Mouse (Mus musculus): Measurements from ENCODE around the gene Nek10. TPM values are rescaled to one million over a fixed set of nuclear protein-coding genes. Genes with fewer than 3 reads are reported as not detected.
"Not testable (repeated sequence)": the region's sequence is repeated elsewhere in the genome, so short reads cannot be mapped to it uniquely, and the experiment has no call there.

Nek10 gene
- 0.08 and 0.14 TPM in 2 replicates for polyA plus RNA-seq (2015; fragmentation: Nextera tagmentation; extraction: Ambion mirVana)

GRCm38 (mm10) chr14:14803115-14803514, at the start of gene Nek10:
Gene Nek10, plus strand, starts transcription at chr14:14803415.
- 69% methylated on average over 2 of the region's 2 CpGs for WGBS
- Histone ChIP-seq H3K4me3 (peak within 1 kb of the TSS; percentile 19; the same call in 1 of the 2 replicates), H3K4me2 (peak within 1 kb of the TSS; percentile 38)
- not testable (repeated sequence) for H3K9me3 ChIP-seq; H3K27me3 ChIP-seq (replicated peaks); H3K4me1 ChIP-seq; H3K36me3 ChIP-seq (replicated peaks); H3K27ac ChIP-seq; H3K9ac ChIP-seq
- ATAC-seq (replicated peaks): 0 out of 2 replicates have a peak, but pooled peaks have one; percentile 1

GRCm38 (mm10) chr14:14781169-14781568, 22.0 kb upstream of the Nek10 start:
- Histone ChIP-seq H3K27ac (no peak overlapping the region), H3K9me3 (no peaks in the 10 kb centered on the region), H3K4me2 (no peak overlapping the region), H3K4me1 (no peaks in the 10 kb centered on the region), H3K9ac (no peak overlapping the region), H3K36me3 (replicated peaks) (peaks cover 20% of the 10 kb centered on the region), H3K27me3 (replicated peaks) (no peaks in the 10 kb centered on the region), H3K4me3 (no peak overlapping the region)
- WGBS: 97% methylated on average over 2 of the region's 2 CpGs
- ATAC-seq (replicated peaks): no peak

GRCm38 (mm10) chr14:14784223-14784622, 19.0 kb upstream of the Nek10 start:
- H3K9me3 ChIP-seq: no peaks in the 10 kb centered on the region
- no peak for ATAC-seq (replicated peaks)
- 89% methylated on average over 1 of the region's 1 CpGs for WGBS
- no peak overlapping the region for H3K27ac ChIP-seq
- H3K4me1 ChIP-seq: no peaks in the 10 kb centered on the region
- H3K36me3 ChIP-seq (replicated peaks): peaks cover 15% of the 10 kb centered on the region
- H3K4me3 ChIP-seq: no peak overlapping the region
- no peak overlapping the region for H3K4me2 ChIP-seq
- no peak overlapping the region for H3K9ac ChIP-seq
- H3K27me3 ChIP-seq (replicated peaks): no peaks in the 10 kb centered on the region

- Histone ChIP-seq H3K9me3 (no peaks in the 10 kb centered on the region), H3K4me3 (no peak overlapping the region), H3K27me3 (replicated peaks) (no peaks in the 10 kb centered on the region), H3K4me2 (no peak overlapping the region), H3K9ac (no peak overlapping the region), H3K4me1 (no peaks in the 10 kb centered on the region), H3K27ac (no peak overlapping the region), H3K36me3 (replicated peaks) (peaks cover 17% of the 10 kb centered on the region)
- no peak for ATAC-seq (replicated peaks)
- 100% methylated on average over 1 of the region's 1 CpGs for WGBS
Observed at GRCm38 (mm10) chr14:14786979-14787378, 16.2 kb upstream of the Nek10 start.

GRCm38 (mm10) chr14:14789840-14790470, 13.3 kb upstream of the Nek10 start:
- H3K27me3 ChIP-seq (replicated peaks): no peaks in the 10 kb centered on the region
- no peak overlapping the region for H3K4me2 ChIP-seq
- H3K4me3 ChIP-seq: no peak overlapping the region
- no peak overlapping the region for H3K27ac ChIP-seq
- H3K9me3 ChIP-seq: no peaks in the 10 kb centered on the region
- 81% methylated on average over 4 of the region's 4 CpGs for WGBS
- peaks cover 17% of the 10 kb centered on the region for H3K36me3 ChIP-seq (replicated peaks)
- ATAC-seq (replicated peaks): no peak
- H3K9ac ChIP-seq: no peak overlapping the region
- H3K4me1 ChIP-seq: no peaks in the 10 kb centered on the region

- Histone ChIP-seq H3K4me2 (no peak overlapping the region), H3K36me3 (replicated peaks) (peaks cover 3% of the 10 kb centered on the region; the same call in 1 of the 2 replicates), H3K9me3 (no peaks in the 10 kb centered on the region), H3K4me3 (no peak overlapping the region), H3K9ac (no peak overlapping the region), H3K4me1 (no peaks in the 10 kb centered on the region), H3K27ac (no peak overlapping the region), H3K27me3 (replicated peaks) (no peaks in the 10 kb centered on the region)
- ATAC-seq (replicated peaks): no peak
- 88% methylated on average over 5 of the region's 5 CpGs for WGBS
Observed at GRCm38 (mm10) chr14:14799861-14800260, 3.4 kb upstream of the Nek10 start.

GRCm38 (mm10) chr14:14800332-14800731, 2.9 kb upstream of the Nek10 start:
- ATAC-seq (replicated peaks): no peak
- no peak overlapping the region for H3K4me2 ChIP-seq
- H3K4me1 ChIP-seq: no peaks in the 10 kb centered on the region
- H3K27ac ChIP-seq: no peak overlapping the region
- no peaks in the 10 kb centered on the region for H3K9me3 ChIP-seq
- WGBS: 97% methylated on average over 4 of the region's 4 CpGs
- no peaks in the 10 kb centered on the region for H3K27me3 ChIP-seq (replicated peaks)
- H3K36me3 ChIP-seq (replicated peaks): peaks cover 3% of the 10 kb centered on the region; the same call in 1 of the 2 replicates
- H3K4me3 ChIP-seq: no peak overlapping the region
- no peak overlapping the region for H3K9ac ChIP-seq

- no peaks in the 10 kb centered on the region for H3K4me1 ChIP-seq
- ATAC-seq (replicated peaks): no peak
- H3K4me2 ChIP-seq: no peak overlapping the region
- no peak overlapping the region for H3K27ac ChIP-seq
- no peaks in the 10 kb centered on the region for H3K27me3 ChIP-seq (replicated peaks)
- no peaks in the 10 kb centered on the region for H3K9me3 ChIP-seq
- H3K4me3 ChIP-seq: no peak overlapping the region
- H3K9ac ChIP-seq: no peak overlapping the region
- 93% methylated on average over 3 of the region's 3 CpGs for WGBS
- H3K36me3 ChIP-seq (replicated peaks): peaks cover 3% of the 10 kb centered on the region; the same call in 1 of the 2 replicates
Observed at GRCm38 (mm10) chr14:14800810-14801209, 2.4 kb upstream of the Nek10 start.

- no peaks in the 10 kb centered on the region; the same call in 1 of the 2 replicates for H3K36me3 ChIP-seq (replicated peaks)
- peak overlapping the region; percentile 19; the same call in 1 of the 2 replicates for H3K4me3 ChIP-seq
- H3K27ac ChIP-seq: no peak overlapping the region
- no peaks in the 10 kb centered on the region for H3K27me3 ChIP-seq (replicated peaks)
- 16% methylated on average over 10 of the region's 10 CpGs for WGBS
- no peak overlapping the region for H3K9ac ChIP-seq
- no peaks in the 10 kb centered on the region for H3K9me3 ChIP-seq
- H3K4me1 ChIP-seq: no peaks in the 10 kb centered on the region
- peak overlapping the region; percentile 38 for H3K4me2 ChIP-seq
- peak; percentile 90 for ATAC-seq (replicated peaks)
Observed at GRCm38 (mm10) chr14:14803921-14804517, 804 bp downstream of the Nek10 start.

GRCm38 (mm10) chr14:14804518-14805212, 1.4 kb downstream of the Nek10 start:
- H3K36me3 ChIP-seq (replicated peaks): no peaks in the 10 kb centered on the region; the same call in 1 of the 2 replicates
- H3K4me1 ChIP-seq: no peaks in the 10 kb centered on the region
- 79% methylated on average over 5 of the region's 5 CpGs for WGBS
- no peak overlapping the region for H3K27ac ChIP-seq
- ATAC-seq (replicated peaks): peak; percentile 59
- no peak overlapping the region for H3K9ac ChIP-seq
- no peak overlapping the region for H3K4me3 ChIP-seq
- H3K4me2 ChIP-seq: peak overlapping the region; percentile 38; the same call in 1 of the 2 replicates
- H3K27me3 ChIP-seq (replicated peaks): no peaks in the 10 kb centered on the region
- no peaks in the 10 kb centered on the region for H3K9me3 ChIP-seq

- Histone ChIP-seq H3K4me1 (no peaks in the 10 kb centered on the region), H3K4me3 (no peak overlapping the region), H3K4me2 (no peak overlapping the region), H3K36me3 (replicated peaks) (no peaks in the 10 kb centered on the region), H3K9me3 (no peaks in the 10 kb centered on the region), H3K27me3 (replicated peaks) (no peaks in the 10 kb centered on the region), H3K27ac (no peak overlapping the region), H3K9ac (no peak overlapping the region)
- 79% methylated on average over 12 of the region's 12 CpGs for WGBS
- no peak for ATAC-seq (replicated peaks)
Observed at GRCm38 (mm10) chr14:14832520-14833240, 29.5 kb downstream of the Nek10 start.

- H3K9ac ChIP-seq: no peak overlapping the region
- no peaks in the 10 kb centered on the region for H3K36me3 ChIP-seq (replicated peaks)
- no peaks in the 10 kb centered on the region for H3K4me1 ChIP-seq
- H3K27me3 ChIP-seq (replicated peaks): no peaks in the 10 kb centered on the region
- no peaks in the 10 kb centered on the region for H3K9me3 ChIP-seq
- 81% methylated on average over 1 of the region's 1 CpGs for WGBS
- H3K27ac ChIP-seq: no peak overlapping the region
- no peak overlapping the region for H3K4me2 ChIP-seq
- ATAC-seq (replicated peaks): no peak
- no peak overlapping the region for H3K4me3 ChIP-seq
Observed at GRCm38 (mm10) chr14:14833498-14833897, 30.3 kb downstream of the Nek10 start.
